Mouse (Mus musculus) bone marrow macrophage, adult 2 months (primary cell): ENCODE data around the gene Galm.

Experiments
- CTCF ChIP-seq: IDR thresholded peaks from 2 replicates; pipeline ENCODE4 v1.5.1; 2012; ENCODE audit warnings: low read depth, mild to moderate bottlenecking, low read length, moderate library complexity
- POLR2A ChIP-seq: IDR thresholded peaks from 2 replicates; pipeline ENCODE4 v1.6.1; 2012; ENCODE audit warnings: mild to moderate bottlenecking, low read depth, low read length, borderline replicate concordance

GRCm38 (mm10) chr17:80129387-80129786 lies 2.1 kb downstream of the Galm start:
- TF ChIP-seq CTCF (no peak), POLR2A (no peak)
